ENCODE assay signal across 16 mouse cellular contexts in the genomic region with DNA sequence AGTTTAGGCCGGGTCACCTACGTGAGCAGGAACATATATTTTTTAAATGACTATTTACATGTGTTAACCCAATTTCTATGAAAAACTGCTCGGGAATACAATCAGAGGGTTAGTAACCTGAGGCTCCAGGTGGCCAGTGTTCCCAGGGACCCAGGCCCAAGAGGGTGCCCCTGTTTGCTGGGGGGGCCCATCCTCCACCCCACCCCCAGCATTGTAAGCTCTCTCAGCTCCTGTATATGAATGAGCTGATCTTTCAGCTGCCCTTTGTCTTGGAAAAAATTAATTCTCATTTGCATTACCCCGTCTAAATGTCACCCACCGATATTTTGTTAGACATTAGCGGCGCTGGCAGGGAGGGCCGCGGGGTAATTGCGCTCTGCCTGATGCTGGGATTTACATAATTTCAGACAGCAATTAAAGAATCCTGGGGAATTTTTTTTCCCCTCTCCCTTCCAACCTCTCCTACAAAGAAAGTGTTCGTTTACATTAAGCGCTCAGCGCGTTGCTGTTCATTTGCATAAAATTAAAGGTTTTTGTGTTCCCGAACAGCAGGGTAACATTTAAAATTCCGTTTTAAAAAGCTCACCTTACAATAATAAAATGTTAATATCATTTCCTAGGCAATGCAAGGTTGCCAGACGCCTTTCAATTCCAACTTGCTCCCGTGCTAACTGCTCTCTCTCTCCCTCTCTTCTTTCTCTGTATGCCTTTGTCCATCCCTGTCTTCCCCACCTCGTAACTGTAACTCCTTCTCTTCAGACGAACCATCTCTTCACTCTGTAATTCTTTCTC.
DNase-seq lines count a peak whose midpoint lies in the region; ATAC-seq lines count a peak whose summit lies in the region.
"Had no signal": no experiment of that assay in that cellular context is flagged by ENCODE, and none has a peak within 500 bp of the region (broad histone marks: within the 10 kb centered on the region; RNA-seq: fewer than 3 reads in every experiment).

No protein-coding gene starts in this region.

- peak overlapping the region; percentile 83 for H3K27ac ChIP-seq in forebrain, embryonic 16.5 days (ENCODE audit: low read length)
- peak overlapping the region; percentile 63 for H3K27ac ChIP-seq in midbrain, embryonic 12.5 days (replicated peaks)
- 0 out of 2 replicates have a peak overlapping the region, but pooled peaks have one; percentile 43 for H3K27ac ChIP-seq in neural tube, embryonic 15.5 days (replicated peaks)
- H3K27ac ChIP-seq: intestine, embryonic 15.5 days; macrophage had no signal

- H3K9ac ChIP-seq in forebrain, embryonic 16.5 days (replicated peaks; ENCODE audit: low read depth, low read length): 0 out of 2 replicates have a peak overlapping the region, but pooled peaks have one; percentile 37
- no peak overlapping the region for H3K9ac ChIP-seq in midbrain, embryonic 12.5 days (replicated peaks)
- no peak overlapping the region for H3K9ac ChIP-seq in neural tube, embryonic 15.5 days (replicated peaks)
- H3K9ac ChIP-seq: heart, embryonic 12.5 days; intestine, embryonic 15.5 days; kidney, embryonic 15.5 days had no signal

- no peaks in the 10 kb centered on the region for H3K27me3 ChIP-seq in forebrain, embryonic 16.5 days (replicated peaks; ENCODE audit: control insufficient read depth, insufficient read depth, low read length)
- no peaks in the 10 kb centered on the region for H3K27me3 ChIP-seq in midbrain, embryonic 12.5 days
- no peaks in the 10 kb centered on the region for H3K27me3 ChIP-seq in neural tube, embryonic 15.5 days (replicated peaks)
- H3K27me3 ChIP-seq: intestine, embryonic 15.5 days; kidney, embryonic 15.5 days had no signal

- no peaks in the 10 kb centered on the region; the same call in 1 of the 2 replicates for H3K36me3 ChIP-seq in forebrain, embryonic 16.5 days (ENCODE audit: control insufficient read depth, insufficient read depth)
- no peaks in the 10 kb centered on the region for H3K36me3 ChIP-seq in midbrain, embryonic 12.5 days
- no peaks in the 10 kb centered on the region for H3K36me3 ChIP-seq in neural tube, embryonic 15.5 days
- H3K36me3 ChIP-seq: heart, embryonic 12.5 days; intestine, embryonic 15.5 days; kidney, embryonic 15.5 days had no signal

- peak; percentile 88 for ATAC-seq in forebrain, embryonic 16.5 days
- ATAC-seq in midbrain, embryonic 12.5 days (ENCODE audit: low FRiP score, low read depth): peak; percentile 60
- ATAC-seq in neural tube, embryonic 15.5 days (ENCODE audit: low FRiP score): no peak; the same call in 1 of the 2 replicates
- ATAC-seq: intestine, embryonic 15.5 days had no signal

- peak overlapping the region; percentile 36 for H3K4me2 ChIP-seq in forebrain, embryonic 16.5 days (ENCODE audit: low read length)
- H3K4me2 ChIP-seq in midbrain, embryonic 12.5 days (replicated peaks): peak overlapping the region; percentile 24; the same call in 1 of the 2 replicates
- no peak overlapping the region for H3K4me2 ChIP-seq in neural tube, embryonic 15.5 days
- H3K4me2 ChIP-seq: heart, embryonic 12.5 days; intestine, embryonic 15.5 days; kidney, embryonic 15.5 days had no signal

- DNase-seq in retina, postnatal 1 day: peak; percentile 51
- no peak for DNase-seq in retina, embryonic 14.5 days (ENCODE audit: low spot score)
- DNase-seq in left cerebral cortex, adult 9 months (ENCODE audit: low spot score in 2 of 2): no peak
- DNase-seq in right cerebral cortex, postnatal 14 days: no peak
- DNase-seq in cerebellum, postnatal 10 days: no peak
- DNase-seq: adrenal gland, postnatal 36 days; cerebellum, adult 9-11 months; gastrocnemius, postnatal 36 days; lung, adult 2 months had no signal

- peak overlapping the region; percentile 5; the same call in 1 of the 2 replicates for H3K4me3 ChIP-seq in forebrain, embryonic 16.5 days (replicated peaks; ENCODE audit: low read length)
- H3K4me3 ChIP-seq in midbrain, embryonic 12.5 days: no peak overlapping the region
- H3K4me3 ChIP-seq in neural tube, embryonic 15.5 days (replicated peaks): no peak overlapping the region
- H3K4me3 ChIP-seq: heart, embryonic 12.5 days; intestine, embryonic 15.5 days; kidney, embryonic 15.5 days had no signal

- 9% methylated on average over 20 of the region's 20 CpGs for WGBS in forebrain, embryonic 16.5 days
- 22% methylated on average over 19 of the region's 20 CpGs for WGBS in midbrain, embryonic 12.5 days
- 22% methylated on average over 20 of the region's 20 CpGs for WGBS in neural tube, embryonic 15.5 days

- H3K9me3 ChIP-seq in forebrain, embryonic 16.5 days (ENCODE audit: control insufficient read depth, low read length): no peaks in the 10 kb centered on the region
- H3K9me3 ChIP-seq in midbrain, embryonic 12.5 days: no peaks in the 10 kb centered on the region
- no peaks in the 10 kb centered on the region for H3K9me3 ChIP-seq in neural tube, embryonic 15.5 days (replicated peaks)
- H3K9me3 ChIP-seq: heart, embryonic 12.5 days; intestine, embryonic 15.5 days had no signal

- peaks cover 19% of the 10 kb centered on the region for H3K4me1 ChIP-seq in forebrain, embryonic 16.5 days (replicated peaks; ENCODE audit: control insufficient read depth, insufficient read depth, low read length)
- H3K4me1 ChIP-seq in midbrain, embryonic 12.5 days: peaks cover 30% of the 10 kb centered on the region
- peaks cover 11% of the 10 kb centered on the region for H3K4me1 ChIP-seq in neural tube, embryonic 15.5 days
- H3K4me1 ChIP-seq: heart, embryonic 12.5 days; intestine, embryonic 15.5 days had no signal
